Mouse (Mus musculus): ENCODE measurements around the gene Rpl24. TPM values are rescaled to one million over a fixed set of nuclear protein-coding genes. Genes with fewer than 3 reads are reported as not detected.
"Not testable (repeated sequence)": the region's sequence is repeated elsewhere in the genome, so short reads cannot be mapped to it uniquely, and the experiment has no call there.

Rpl24 gene
- 1,000 to 10,000 TPM; 1,415 to 2,046 (median 1,545) TPM for polyA plus RNA-seq (2017; shearing (Covaris generic))

DNA sequence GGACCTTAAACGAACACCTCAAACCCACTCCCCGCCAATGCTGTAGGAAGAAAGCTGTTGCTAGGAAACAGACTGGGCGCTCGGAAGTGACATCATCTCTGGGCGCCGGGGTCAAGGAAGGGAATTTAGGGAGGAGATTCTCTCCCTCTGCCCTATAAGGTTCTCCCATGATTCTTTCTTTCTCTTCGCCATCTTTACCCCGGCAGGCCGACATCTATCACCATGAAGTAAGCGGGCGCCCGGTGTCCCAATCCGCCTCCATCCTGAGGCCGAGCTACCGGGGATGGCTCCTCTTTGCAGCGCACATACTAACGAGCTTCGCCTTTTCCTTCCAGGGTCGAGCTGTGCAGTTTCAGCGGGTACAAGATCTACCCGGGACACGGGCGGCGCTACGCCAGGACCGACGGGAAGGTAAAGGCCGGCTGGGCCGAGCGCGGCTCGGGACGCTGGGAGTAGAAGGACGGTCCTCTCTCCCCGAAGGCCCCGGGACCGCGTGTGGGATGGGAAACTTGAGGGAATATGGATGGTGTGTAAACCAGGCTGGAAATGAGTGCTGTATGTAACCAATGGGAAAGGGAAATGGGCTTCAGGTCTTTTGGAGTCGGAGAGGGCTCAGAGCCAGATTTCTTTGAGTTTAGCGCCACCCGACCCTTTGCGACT is at the start of gene Rpl24:
Rpl24 (plus strand) TSS at position 64 of the 660 bp plus-strand sequence.
- peak; percentile 87 for ATAC-seq

DNA sequence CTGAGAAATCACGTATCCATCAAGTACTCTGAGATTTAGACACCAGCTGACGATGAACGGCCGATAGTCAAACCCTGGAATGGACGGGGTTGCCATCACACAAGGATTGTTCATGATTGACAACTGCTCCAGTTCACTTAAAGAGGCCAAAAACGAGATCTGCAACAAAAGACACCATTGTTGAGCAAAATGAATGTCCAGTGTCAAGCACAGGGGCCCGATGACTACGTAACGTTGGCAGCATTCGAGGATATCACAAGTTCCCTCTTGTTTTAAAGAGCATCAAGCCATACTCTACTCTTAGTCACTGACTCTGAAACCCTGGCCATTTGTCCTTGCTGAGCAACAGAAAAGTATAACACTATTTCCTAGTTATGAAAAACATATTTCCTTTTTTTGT is 44.0 kb upstream of the Rpl24 start:
- no peak for ATAC-seq

DNA sequence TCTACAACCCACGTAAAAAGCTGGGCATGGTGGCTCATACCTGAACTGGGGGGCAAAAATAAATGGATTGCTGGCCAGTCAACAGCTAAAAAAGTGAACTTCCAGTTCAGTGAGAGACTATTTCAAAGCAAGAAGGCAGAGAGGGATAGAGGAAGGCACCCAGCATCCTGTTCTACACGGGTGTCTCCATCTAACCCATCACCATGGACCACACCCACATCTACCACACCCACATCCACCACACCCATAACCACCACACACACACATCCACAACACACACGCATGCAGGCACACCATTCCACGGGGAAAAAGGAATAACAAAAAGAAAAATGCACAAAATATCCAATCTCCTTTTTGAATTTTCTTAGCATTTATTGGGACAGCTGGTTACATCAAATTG is 42.1 kb upstream of the Rpl24 start:
- ATAC-seq = peak; percentile 82

DNA sequence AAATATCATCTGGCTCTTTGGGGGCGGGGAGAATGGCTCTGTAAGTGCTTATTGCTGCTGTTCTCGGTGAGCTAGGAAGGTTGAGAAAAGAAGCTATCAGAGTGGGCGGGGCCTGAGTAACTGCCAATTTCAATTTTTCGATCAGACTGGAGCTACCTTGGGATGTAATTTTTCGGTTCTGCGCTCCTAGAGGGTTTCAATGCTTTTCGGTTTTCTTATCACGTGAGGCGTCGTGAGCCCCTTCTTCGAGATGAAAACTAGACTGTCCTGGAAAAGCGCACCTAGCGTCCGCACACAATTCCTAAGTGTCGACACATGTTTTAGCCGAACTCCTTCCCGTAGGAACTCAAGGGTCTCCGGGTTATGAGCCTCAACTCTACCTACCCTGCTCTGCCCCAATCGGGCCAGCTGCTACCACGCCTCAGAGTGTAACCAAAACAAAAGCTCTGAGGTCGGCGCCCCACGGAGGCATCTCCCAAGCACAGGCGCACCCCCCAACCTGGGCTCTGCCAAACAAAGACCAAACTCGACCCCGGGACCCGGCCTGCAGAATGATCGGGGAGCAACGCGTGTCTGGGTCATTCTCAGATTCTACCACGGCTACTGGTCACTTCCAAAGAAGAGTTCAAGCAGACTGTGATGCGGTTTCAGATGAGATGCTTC is 32.3 kb upstream of the Rpl24 start:
- ATAC-seq = peak; percentile 19

DNA sequence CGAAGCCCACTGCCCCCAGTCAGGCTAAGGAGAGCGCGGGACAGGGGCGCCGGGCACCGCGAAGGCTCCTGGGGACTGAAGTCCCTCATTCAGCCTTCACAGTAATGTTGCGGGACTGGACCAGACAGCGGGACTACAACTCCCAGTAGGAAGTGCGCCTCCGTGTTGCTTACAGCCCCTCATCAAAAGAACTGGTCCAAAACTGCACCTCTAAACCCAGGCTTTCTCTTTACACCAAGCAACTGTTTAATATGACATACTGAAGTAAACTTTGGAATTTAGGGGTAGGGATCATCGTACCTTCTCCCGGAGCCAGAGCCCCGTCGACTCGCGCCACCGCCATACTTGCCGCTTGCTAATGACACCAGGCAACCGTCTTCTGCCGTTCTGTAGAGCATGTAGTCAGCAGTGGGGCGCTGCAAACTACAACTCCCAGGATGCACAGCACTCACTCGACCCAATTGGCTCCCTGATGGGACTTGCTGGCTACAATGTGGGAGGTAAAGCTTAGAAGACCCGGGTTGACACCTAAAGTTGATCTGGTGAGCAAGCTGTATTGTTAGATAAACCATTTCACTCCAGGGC is 31.5 kb upstream of the Rpl24 start, which contains the start of gene Cep97:
Cep97 (minus strand) TSS at position 403 of the 585 bp plus-strand sequence.
- ATAC-seq = peak; percentile 97

DNA sequence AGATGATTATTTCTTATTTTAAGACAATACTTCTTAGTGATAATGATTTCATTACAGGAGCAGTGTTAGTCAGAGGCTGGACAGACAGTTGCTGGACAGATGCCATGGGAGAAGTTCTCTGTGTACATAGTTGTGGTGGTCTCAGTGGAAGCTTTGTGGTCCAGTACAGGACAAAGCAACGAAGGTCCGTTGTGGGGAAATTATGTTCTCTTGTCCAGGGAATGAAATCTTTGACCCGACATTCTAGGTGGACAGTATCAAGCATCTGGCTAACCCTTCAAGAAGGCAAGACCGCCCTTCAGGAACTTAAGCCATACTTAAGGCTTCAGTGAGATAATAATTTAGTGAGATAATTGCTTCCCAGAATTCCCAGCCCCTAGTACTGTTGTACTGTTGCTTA is 27.3 kb upstream of the Rpl24 start:
- ATAC-seq = no peak

DNA sequence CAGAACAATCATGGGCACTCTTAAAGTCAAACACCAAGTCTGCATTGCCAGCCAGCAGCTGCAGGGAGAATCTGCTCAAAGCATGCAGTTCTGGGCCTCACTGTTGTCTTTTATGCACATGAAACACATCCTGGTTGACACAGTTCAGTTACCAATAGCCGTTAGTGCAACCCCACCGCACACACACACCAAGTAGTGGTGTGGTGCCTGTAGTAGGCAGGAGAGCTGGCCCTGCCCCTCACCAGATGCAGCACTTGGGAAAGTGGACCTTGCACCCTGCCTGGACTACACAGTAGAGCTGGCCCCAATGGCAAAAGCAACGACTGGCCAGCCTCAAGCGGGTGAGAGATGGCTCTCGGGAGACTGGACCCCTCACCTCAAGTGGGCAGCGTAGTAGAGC is 26.4 kb upstream of the Rpl24 start:
- ATAC-seq = no peak

DNA sequence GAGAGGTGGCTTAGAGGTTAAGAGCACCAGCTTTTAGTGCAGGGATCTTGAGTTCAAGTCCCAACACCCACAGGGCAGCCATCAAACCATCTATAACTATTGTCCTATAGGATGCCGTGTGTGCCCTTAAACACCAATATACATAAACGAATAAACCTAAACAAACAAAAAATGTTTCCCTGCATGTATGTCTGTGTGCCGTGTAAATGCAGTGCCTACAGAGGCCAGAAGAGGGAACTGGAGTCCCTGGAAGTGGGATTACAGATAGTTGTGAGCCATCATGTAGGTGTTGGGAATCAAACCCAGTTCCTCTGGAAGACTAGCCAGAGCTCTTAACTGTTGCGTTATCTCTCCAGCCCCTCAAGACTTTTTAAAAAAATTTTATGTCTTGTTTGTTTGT is 25.3 kb upstream of the Rpl24 start:
- ATAC-seq = no peak

DNA sequence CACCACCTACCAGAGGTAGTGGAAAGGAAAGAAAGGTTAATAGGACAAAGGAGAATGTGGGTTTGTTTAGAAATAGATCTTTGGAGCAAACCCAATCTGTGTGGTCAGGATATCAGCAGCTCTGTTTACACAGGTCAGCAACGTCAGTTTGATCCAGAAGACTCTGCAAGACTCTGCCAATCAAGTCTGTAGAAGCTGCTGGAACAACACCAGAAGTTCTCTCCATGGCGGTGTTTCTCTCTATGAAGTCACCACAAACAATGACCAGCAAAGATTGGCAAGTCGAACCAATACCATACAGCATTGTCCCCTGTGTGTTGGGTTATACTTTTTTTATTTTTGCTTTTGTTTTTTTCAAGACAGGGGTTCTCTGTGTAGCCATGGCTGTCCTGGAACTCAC is 18.8 kb upstream of the Rpl24 start:
- ATAC-seq = no peak

DNA sequence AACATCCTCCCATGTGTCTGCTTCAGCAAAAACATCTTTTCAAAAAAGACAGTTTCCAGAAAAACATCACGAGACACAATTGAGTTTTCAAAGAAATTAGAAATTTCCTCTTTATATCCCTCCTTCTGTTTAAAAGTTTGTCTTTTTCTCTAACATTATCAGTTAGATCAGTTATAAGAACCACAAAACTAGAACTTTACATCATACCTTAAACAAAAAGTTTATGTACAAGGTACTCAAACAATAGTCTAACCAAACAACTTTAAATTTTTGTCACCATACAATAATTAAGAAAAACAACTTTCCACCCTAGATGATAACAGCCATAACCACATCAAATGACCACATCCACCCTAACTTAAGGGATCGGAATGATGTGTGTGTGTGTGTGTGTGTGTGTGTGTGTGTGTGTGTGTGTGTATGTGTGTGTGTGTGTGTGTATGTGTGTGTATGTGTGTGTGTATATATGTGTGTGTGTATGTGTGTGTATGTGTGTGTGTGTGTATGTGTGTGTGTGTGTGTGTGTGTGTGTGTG is 18.1 kb upstream of the Rpl24 start:
- peak; percentile 32 for ATAC-seq

DNA sequence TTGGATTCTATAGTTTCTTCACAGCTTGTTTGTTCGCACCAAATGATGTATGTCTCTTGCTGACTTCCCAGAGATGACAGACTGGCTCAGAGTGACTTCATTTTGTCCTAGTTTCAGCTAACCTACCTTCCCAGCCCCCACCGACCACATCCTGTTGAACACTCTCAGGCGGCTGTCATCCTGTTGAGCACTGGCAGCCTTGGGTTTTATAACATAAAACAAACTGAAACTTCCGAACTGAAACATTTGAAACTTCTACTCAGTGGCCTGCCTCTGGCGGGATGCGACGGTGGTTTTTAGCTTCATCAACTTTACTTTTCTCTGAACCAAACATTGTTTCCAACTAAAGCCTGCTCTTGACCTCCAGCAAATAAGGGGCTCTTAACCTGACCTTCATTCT is 17.1 kb upstream of the Rpl24 start:
- ATAC-seq = peak; percentile 85

DNA sequence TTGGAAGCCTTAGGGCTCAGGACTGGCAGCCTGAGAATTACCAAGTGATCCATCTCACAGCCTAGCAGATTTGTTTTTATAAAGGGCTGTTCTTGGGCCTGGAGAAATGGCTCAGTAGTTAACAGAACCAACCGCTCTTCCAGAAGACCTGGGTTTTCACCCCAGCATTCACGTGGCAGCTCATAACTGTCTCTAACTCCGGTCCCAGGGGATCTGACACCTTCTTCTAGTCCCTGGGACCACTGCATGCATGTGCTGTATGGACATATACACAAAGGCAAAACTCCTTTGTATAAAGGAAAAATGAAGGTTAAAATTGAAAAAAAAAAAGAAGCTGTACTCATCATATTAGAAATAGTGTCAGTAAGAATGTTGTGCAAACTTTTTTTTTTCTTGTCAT is 15.6 kb upstream of the Rpl24 start:
- no peak for ATAC-seq

DNA sequence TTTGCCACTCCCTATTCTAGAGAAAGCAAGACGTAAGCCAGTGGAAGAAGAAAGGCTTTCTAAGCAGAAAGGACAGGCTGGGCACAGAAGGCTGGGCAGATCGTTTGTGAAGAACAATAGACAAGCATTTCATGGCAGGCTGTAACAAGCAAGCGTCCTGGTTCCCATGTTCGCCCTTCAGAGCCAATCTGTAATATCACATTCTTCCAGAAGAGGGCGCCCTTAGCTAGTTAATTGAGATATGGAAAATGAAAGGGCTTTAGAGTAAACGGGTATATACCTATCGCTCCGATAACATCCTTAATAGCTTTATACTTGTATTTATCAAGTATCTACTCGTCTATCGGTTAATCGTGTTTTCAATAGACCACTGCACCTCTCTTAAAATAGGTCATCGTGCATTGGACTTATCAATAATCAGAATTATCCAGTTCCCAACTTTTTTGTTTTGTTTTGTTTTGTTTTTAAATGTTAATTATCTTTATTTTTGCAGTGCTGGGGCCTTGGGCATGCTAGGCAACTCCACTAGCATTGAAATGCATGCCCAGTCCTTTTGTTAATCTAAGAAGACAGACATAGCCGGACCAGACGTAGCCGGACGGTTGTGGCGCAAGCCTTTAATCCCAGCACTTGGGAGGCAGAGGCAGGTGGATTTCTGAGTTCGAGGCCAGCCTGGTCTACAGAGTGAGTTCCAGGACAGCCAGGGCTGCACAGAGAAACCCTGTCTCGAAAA is 15.0 kb upstream of the Rpl24 start:
- peak; percentile 49 for ATAC-seq

DNA sequence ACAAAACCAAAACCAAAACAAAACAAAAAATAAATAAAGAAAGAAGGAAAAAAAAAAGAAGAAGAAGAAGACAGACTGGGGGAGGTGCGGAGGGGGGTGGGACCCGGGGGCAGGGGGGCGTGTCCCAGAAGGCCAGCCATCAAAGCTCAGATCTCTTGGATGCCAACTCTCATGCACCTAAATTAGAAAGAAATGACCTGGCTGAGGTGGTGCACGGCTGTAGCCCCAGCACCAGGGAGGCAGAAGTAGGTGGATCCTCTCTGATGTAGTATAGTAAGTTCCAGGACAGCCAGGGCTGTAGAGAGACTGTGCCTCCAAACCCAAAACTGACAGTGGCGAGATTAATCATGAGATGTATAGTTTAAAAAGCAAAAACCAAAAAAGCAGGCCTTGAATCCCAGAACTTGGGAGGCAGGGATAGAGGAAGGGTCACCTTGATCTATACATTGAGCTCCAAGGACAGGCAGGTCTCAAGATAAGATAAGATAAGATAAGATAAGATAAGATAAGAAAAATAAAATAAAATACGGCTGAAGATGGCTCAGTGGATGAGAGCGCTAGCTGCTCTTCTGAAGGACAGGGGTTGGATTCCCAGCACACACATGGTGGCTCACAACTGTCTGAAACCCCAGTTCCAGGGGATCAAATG is 14.3 kb upstream of the Rpl24 start:
- no peak for ATAC-seq

DNA sequence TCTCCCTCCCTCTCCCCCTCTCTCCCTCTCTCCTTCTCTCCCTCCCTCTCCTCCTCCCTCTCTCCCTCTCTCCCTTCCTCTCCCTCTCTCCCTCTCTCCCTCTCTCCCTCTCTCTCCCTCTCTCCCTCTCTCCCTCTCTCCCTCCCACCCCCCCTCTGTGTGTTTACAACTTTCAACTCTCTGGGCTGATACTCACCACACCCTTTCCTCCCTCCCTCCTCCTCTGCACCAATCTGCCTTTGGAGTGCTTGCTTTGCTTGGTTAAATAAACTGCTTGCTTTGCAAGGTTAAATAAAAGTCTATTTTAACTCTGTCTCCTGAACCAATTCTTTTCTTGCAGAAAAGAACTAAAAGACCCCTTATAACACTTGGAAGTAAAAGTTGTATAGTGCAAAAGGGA is 13.3 kb upstream of the Rpl24 start:
- no peak for ATAC-seq

DNA sequence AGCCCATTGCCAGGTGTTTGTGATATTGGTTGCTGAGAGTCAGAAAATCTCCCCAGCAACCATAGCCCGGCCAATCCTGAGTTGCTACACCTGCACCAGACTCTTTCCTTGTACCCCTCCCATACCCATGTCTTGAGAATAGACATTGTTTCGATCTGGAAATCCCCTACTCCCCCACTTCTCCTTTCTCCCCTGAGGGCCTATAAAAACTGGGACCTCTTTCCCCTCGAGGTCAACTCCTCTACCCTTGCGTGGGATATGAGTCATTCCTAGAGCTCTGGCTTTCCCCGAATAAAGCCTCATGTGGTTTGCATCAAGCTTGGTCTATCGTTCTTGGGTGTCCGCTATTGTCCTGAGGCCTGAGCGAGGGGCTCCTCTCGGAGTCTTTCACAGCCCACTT is 11.9 kb upstream of the Rpl24 start:
- ATAC-seq = not testable (repeated sequence)

DNA sequence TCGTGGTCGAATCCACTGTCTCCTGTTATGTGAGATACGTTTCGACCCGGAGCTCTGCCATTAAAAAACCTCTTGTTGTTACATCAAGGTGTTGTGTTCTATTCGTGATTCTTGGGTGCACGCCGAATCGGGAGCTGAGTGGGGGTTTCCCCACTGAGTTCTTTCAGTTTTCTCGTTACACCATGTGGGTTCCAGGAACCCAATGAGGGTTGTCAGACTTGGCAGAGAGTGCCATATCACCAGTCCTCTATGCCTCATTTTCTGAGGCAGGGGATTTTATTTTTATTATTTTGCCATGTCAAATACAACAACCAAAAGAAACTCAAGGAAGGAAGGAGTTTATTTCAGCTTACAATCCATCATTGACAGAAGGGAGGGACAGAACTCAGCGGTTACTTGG is 3.0 kb upstream of the Rpl24 start:
- peak; percentile 51 for ATAC-seq

DNA sequence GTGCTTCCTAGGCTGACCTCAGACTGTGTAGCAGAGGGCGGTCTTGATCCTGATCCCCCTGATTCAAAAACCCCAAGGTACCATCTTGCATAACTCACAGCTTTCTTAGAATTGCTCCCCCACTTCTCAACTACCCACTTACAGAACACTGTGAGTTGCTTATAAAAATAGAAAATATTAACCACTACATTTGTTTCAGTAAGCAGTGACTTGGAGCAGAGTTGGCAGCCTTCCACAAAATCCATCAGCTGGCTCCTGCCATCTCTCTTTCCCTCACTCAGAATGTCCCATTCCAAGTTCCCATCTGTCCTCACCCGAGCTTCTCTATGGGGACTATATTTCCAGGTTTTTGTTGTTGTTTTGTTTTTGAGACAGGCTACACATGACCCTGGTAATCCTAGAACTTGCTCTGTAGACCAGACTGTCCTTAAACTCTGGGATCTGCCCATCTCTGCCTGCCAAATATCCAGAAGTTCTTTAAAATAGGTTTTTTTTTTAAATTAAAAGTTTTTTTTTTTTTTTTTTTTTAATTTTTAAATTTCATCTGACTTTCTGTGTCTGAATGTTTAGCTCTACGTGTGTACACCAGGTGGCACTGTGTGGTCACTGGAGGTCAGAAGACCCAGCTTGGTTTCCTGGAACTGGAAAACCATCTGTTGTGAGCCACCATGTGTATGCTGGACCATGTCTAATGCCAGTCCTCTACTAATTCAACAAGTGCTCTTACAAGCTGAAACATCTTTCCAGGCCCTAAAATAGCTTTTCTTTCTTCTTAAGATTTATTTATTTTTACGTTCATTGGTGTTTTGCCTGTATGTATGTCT is 1.7 kb upstream of the Rpl24 start:
- ATAC-seq = no peak

DNA sequence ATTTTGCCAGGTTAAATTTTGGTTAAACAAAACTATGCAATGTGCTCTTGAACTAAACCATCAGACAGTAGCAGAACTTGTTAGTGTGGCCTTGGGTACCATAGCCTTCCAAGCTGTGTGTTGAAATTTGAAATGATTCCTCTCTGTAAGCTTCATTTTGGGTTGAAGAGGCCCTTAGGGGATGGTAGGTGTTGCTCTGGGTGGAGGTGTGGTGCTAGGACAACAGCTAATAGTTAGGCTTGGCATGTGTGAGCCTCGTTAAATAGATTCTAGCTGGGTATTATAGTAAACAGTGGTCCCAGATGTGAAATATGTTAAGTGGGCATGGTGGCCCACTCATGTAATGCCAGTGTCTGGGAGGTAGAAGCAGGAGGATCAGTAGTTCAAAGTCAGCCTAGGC is 1.1 kb downstream of the Rpl24 start:
- no peak for ATAC-seq

DNA sequence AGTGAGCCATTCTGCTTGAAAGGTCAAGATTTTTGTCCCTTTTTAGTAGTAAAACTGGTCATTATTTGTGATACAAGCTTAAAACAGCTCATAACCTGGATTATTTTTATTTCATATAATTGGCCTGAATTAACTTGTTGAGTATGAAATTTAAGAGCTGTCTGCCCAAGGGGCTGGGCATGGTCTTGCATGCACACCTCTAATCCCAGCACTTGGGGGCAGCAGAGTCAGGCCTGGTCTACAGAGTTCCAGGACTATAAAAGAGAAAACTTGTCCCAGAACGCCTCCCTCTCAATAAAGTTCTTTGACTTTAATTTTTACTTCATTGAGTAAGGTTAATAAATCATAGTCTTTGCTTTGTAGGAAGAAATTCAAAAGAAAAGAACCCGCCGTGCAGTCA is 3.1 kb downstream of the Rpl24 start:
- no peak for ATAC-seq

DNA sequence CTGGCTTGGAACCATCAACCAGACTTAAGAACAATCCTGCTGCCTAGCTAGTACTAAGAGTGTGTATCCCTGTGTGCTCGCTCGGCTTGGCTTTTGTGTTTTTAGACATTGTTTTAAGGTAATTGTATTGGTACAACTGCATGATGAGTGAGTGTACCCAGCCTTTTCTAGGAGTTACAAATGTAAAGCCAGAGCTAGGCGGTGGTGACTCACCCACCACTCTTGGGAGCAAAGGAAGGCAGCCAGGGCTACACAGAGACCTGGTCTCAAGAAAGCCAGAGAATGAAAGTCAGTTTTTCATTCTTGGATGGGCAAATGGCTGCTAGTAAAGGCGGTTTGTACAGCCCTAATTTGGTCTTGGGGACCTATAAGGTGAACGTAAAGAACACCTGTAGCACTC is 4.3 kb downstream of the Rpl24 start:
- ATAC-seq = no peak

All from inflammation-experienced regulatory T-cells, adult 6 months (primary cell).